Mouse (Mus musculus): ENCODE data around the gene Nckap5. TPM values are rescaled to one million over a fixed set of nuclear protein-coding genes. Genes with fewer than 3 reads are reported as not detected.

Nckap5 gene
- polyA plus RNA-seq, 1 experiment, result 0.49 TPM

DNA sequence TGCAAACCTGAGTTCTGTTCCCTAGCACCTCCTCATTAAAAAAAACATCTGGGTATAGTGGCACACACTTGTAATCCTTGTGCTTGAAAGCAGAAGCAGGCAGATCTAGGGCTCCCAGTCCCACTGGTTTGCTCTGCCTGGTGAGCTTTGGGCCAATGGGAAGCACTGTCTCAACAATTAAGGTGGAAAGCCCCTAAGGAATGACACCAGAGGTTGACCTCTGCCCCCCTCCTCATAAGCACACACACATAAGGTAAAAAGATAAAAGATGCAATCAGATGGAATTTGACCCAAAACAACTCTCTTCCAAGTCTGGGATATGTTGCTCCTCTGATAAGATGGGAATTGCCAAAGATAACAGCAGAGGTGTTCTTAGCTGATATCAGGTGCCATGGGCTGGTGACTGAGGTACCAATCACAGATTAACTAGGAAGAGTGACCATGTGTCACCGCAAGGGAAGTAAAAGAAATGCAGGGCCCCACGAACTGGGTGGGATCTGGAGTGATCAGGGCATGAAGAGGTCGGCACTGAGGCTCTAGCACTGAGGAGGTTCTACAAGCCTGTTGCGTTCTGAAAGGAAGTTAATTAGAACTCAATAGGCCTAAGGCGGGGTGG lies 110.8 kb downstream of the Nckap5 start:
- Histone ChIP-seq H3K9me3 (0 out of 2 replicates have a peak, but pooled peaks cover 3% of the 10 kb centered on the region), H3K27me3 (replicated peaks) (peaks cover 2% of the 10 kb centered on the region), H3K36me3 (replicated peaks; ENCODE audit: low read length) (no peaks in the 10 kb centered on the region), H3K4me1 (no peaks in the 10 kb centered on the region), H3K4me3 (replicated peaks) (no peak overlapping the region)
- no peak for TF ChIP-seq FLI1 (IDR thresholded peaks at IDR 0.05; ENCODE audit: low read length)
- TF ChIP-seq GATA1 (IDR thresholded peaks at IDR 0.05; ENCODE audit: borderline replicate concordance, low read length), result no peak

DNA sequence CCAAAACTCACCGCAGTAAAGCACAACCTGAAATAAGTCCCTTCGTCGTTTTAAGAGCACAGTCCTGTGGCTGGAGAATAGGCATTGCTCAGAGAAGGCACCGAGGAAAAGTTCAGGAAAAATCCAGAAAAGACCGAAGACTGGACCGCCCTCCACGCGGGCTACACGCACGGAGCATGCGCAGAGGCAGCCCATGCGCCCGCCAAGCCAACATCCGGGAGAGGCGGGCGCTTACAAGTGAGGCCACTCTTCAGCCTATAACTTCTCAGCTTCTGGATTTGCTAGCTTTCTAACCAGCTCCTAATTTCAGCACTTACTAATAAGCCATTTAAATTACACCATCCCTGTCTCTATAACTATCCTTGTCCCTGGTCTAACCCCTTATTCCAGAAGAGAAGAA lies 124.0 kb downstream of the Nckap5 start:
- H3K27me3 ChIP-seq (replicated peaks), result no peaks in the 10 kb centered on the region
- H3K9me3 ChIP-seq, result no peaks in the 10 kb centered on the region
- no peaks in the 10 kb centered on the region for H3K36me3 ChIP-seq (replicated peaks; ENCODE audit: low read length)
- TF ChIP-seq GATA1 (IDR thresholded peaks at IDR 0.05; ENCODE audit: borderline replicate concordance, low read length), result no peak
- no peak for TF ChIP-seq FLI1 (IDR thresholded peaks at IDR 0.05; ENCODE audit: low read length)
- H3K4me3 ChIP-seq (replicated peaks), result no peak overlapping the region
- no peaks in the 10 kb centered on the region for H3K4me1 ChIP-seq

DNA sequence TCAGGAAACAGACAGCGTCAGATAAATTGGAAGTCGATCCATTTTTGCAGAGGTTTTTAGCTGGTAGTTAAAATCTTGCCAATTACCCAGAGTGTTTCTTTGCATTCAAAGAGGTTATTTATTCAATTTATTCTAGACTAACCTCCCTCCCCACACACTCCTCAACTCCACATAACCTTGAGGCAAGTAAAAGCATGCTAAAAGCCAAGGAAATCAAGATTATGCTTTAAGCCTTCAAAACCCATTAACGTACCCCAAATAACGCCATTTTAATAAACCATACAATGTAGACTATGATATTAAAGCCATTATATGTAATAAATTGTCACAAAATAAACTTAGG lies 129.7 kb downstream of the Nckap5 start:
- no peaks in the 10 kb centered on the region for H3K36me3 ChIP-seq (replicated peaks; ENCODE audit: low read length)
- H3K4me3 ChIP-seq (replicated peaks), result no peak overlapping the region
- no peaks in the 10 kb centered on the region for H3K4me1 ChIP-seq
- no peaks in the 10 kb centered on the region for H3K9me3 ChIP-seq
- TF ChIP-seq GATA1 (IDR thresholded peaks at IDR 0.05; ENCODE audit: borderline replicate concordance, low read length) (no peak), FLI1 (IDR thresholded peaks at IDR 0.05; ENCODE audit: low read length) (no peak)
- no peaks in the 10 kb centered on the region for H3K27me3 ChIP-seq (replicated peaks)

DNA sequence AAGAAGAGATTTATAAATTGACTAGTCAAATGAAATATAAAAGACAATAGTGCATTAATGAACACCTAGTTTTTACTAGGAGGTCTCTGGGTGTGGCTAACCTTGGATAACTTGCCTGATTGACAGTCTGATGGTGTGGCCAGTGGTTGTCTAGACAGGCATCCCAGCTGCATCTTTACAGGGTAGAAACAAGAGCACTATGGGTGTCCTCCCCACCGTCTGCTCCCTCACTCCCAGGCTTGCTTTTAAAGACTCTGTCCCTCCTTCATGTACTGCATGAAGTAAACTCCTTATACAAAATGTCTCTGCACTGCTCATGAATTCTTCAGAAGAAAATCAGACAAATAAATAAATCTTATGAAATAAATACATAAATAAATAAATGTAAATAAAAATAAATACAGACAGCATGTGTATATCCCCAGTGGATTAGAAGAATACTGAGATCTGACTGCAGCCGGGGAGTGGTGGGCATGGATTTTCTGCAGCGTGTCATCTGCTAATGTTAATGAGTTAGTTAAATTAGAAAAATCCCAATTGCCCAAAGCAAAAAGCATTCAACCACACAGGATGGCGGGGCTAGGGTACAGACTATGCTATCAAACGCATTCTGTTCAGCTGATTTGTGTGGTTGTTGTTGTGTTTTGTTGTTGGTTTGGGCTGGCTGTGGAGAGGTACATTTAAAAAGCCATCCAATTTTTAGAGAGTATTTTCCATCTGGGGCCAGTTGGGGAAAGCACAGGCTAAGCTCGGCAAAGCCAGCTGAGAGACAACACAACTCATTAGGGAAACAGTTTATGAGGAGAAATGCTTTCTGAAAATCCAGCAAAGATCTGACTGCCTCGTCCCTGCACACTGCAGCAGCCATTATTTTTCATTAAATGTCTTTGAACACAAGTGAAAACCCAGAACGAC lies 130.3 kb downstream of the Nckap5 start:
- Histone ChIP-seq H3K9me3 (no peaks in the 10 kb centered on the region), H3K36me3 (replicated peaks; ENCODE audit: low read length) (no peaks in the 10 kb centered on the region)
- TF ChIP-seq FLI1 (IDR thresholded peaks at IDR 0.05; ENCODE audit: low read length) (no peak), GATA1 (IDR thresholded peaks at IDR 0.05; ENCODE audit: borderline replicate concordance, low read length) (no peak)

DNA sequence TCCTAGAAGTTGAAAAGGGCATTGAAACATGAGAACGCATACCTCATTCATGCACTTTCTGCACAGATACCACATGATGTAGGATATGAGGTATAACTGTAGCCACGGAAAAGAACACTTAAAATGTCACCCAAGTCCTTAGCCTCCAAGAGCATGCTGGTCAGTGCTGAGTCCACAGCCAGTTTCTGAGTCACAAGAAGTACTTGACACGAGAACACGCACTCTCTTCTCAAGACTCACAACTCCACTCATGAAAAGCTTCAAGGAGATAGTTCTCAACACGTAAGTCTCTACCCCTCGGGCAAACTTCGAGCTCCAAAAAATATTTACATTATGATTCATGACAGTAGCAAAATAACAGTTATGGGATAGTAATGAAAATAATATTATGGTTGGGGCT lies 137.0 kb downstream of the Nckap5 start:
- Histone ChIP-seq H3K36me3 (replicated peaks; ENCODE audit: low read length) (no peaks in the 10 kb centered on the region), H3K4me3 (replicated peaks) (no peak overlapping the region), H3K27me3 (replicated peaks) (no peaks in the 10 kb centered on the region), H3K4me1 (no peaks in the 10 kb centered on the region), H3K9me3 (0 out of 2 replicates have a peak, but pooled peaks cover 3% of the 10 kb centered on the region)
- no peak for TF ChIP-seq FLI1 (IDR thresholded peaks at IDR 0.05; ENCODE audit: low read length)
- no peak for TF ChIP-seq GATA1 (IDR thresholded peaks at IDR 0.05; ENCODE audit: borderline replicate concordance, low read length)

More for the DNA sequence above, 130.3 kb downstream of the Nckap5 start:
- Histone ChIP-seq H3K4me1 (no peaks in the 10 kb centered on the region), H3K4me3 (replicated peaks) (no peak overlapping the region), H3K27me3 (replicated peaks) (no peaks in the 10 kb centered on the region)

DNA sequence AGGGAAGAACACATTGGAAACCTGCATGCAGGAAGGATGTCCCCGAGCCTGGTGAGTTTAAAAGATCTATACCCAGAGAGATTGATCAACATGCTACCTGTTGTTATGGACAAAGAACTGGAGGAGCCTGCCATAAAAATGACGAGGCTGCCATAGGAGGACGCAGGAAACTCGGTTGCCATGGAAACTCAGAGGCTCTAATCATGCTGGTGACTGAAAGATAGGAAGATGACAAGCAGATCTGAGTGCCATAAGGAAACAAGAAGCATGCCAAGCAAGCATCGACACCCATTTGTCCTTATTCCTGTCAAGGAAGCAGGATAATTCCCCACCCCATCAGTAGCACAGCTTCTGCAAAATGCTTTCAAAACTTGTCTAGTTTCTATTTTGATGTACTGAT lies 142.0 kb downstream of the Nckap5 start:
- Histone ChIP-seq H3K36me3 (replicated peaks; ENCODE audit: low read length) (no peaks in the 10 kb centered on the region), H3K4me1 (no peaks in the 10 kb centered on the region), H3K4me3 (replicated peaks) (no peak overlapping the region), H3K9me3 (peaks cover 11% of the 10 kb centered on the region; the same call in 1 of the 2 replicates), H3K27me3 (replicated peaks) (no peaks in the 10 kb centered on the region)
- TF ChIP-seq FLI1 (IDR thresholded peaks at IDR 0.05; ENCODE audit: low read length) (no peak), GATA1 (IDR thresholded peaks at IDR 0.05; ENCODE audit: borderline replicate concordance, low read length) (no peak)

DNA sequence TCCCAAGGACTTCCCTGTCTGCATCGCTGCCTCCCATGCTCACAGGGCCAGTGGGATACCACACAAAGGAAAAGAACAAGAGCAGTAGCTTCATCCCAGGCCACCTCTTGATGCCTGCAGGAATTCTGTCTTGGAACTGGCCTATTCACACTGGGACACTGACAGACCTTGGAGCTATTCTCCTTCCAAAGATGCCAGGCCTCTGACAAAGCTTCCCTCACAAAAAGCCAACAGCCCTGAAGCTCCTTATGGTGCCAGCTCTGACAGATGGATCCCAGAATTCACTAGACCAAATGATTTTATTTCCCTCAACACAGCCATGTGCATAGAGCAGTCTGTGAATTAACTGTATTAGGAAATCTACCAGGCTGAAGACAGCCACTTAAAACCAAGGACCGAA lies 143.9 kb downstream of the Nckap5 start:
- peaks cover 11% of the 10 kb centered on the region; the same call in 1 of the 2 replicates for H3K9me3 ChIP-seq
- no peak overlapping the region for H3K4me3 ChIP-seq (replicated peaks)
- no peaks in the 10 kb centered on the region for H3K4me1 ChIP-seq
- H3K36me3 ChIP-seq (replicated peaks; ENCODE audit: low read length), result no peaks in the 10 kb centered on the region
- H3K27me3 ChIP-seq (replicated peaks), result no peaks in the 10 kb centered on the region
- no peak for TF ChIP-seq FLI1 (IDR thresholded peaks at IDR 0.05; ENCODE audit: low read length)
- TF ChIP-seq GATA1 (IDR thresholded peaks at IDR 0.05; ENCODE audit: borderline replicate concordance, low read length), result no peak

DNA sequence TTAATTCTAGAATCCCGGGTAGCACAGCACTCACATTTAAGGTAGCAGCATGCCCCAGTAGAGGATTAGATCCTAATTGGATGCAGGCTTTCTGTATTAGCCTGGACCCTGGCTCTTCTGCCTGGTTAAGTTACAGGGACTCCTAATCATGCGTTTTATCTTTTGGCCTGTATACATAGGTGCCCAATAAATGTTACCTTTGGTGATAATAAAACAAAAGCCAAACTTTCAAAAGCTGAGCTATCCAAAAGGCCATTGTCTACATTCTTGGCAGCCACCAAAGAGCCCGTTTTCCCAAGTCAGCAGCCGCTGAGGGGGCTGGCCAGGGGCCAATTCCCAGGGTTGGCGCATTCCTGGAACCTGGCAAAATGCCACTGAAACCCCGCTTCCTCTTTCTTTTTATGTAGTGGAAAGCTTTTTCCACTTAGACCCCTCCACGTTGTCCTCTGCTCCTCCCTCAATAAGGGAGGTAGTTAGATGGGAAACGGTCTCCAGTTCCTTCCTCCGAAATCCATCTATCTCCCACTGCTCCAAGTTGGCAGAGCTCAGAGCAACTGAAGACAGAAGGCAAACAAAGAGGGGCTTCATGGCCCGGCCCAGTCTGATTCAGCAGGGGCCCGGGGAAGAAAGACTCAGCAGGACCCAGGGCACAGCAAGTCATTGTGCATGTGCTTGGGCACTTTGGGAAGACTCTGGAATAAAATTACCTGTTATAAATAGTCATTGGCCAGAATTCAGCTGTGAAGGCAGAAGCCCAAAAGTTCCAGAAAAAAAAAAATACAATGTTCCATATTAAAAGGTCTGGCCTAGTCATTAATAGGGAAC lies 146.8 kb downstream of the Nckap5 start:
- Histone ChIP-seq H3K36me3 (replicated peaks; ENCODE audit: low read length) (no peaks in the 10 kb centered on the region), H3K27me3 (replicated peaks) (no peaks in the 10 kb centered on the region), H3K9me3 (peaks cover 11% of the 10 kb centered on the region; the same call in 1 of the 2 replicates), H3K4me1 (no peaks in the 10 kb centered on the region), H3K4me3 (replicated peaks) (no peak overlapping the region)
- no peak for TF ChIP-seq FLI1 (IDR thresholded peaks at IDR 0.05; ENCODE audit: low read length)
- no peak for TF ChIP-seq GATA1 (IDR thresholded peaks at IDR 0.05; ENCODE audit: borderline replicate concordance, low read length)

DNA sequence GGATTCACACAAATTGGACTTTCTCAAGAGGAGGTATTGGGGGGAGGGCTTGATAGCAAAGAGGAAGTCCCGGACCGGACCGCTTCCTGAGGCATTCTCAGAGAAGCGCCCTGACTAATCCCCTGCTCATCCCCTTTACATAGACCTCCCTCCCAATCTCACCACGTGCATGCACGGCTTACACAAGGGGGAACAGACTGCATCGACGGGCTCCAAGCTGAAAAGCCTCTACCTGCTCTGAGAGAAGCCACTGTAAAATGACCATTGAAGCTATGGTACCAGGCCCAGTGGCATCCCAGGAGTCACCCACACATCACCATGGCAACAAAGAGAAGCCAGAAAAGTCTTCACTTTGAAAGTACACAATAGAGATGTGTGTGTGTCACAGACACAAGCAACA lies 148.8 kb downstream of the Nckap5 start:
- H3K36me3 ChIP-seq (replicated peaks; ENCODE audit: low read length), result no peaks in the 10 kb centered on the region
- no peaks in the 10 kb centered on the region for H3K27me3 ChIP-seq (replicated peaks)
- H3K4me1 ChIP-seq, result no peaks in the 10 kb centered on the region
- H3K9me3 ChIP-seq, result peaks cover 11% of the 10 kb centered on the region; the same call in 1 of the 2 replicates
- no peak for TF ChIP-seq GATA1 (IDR thresholded peaks at IDR 0.05; ENCODE audit: borderline replicate concordance, low read length)
- no peak overlapping the region for H3K4me3 ChIP-seq (replicated peaks)

Data from megakaryocyte, embryonic 14.5 days (primary cell).